Mouse (Mus musculus) megakaryocyte, embryonic 14.5 days (primary cell): Measurements from ENCODE around the gene Bace1. TPM values are rescaled to one million over a fixed set of nuclear protein-coding genes. Genes with fewer than 3 reads are reported as not detected.

Experiments used
- H3K27me3 ChIP-seq: replicated peaks from 2 replicates; pipeline ENCODE3; 2012; ENCODE audit warnings: inconsistent platforms
- H3K36me3 ChIP-seq: replicated peaks from 2 replicates; pipeline ENCODE3; 2012; ENCODE audit warnings: low read length, inconsistent platforms, mixed read lengths
- H3K4me1 ChIP-seq: 2 replicates; pipeline ENCODE4 v1.6.1; 2012; ENCODE audit warnings: inconsistent platforms
- H3K4me3 ChIP-seq: replicated peaks from 2 replicates; pipeline ENCODE3; 2012; ENCODE audit warnings: moderate library complexity, mild to moderate bottlenecking, inconsistent platforms
- H3K9me3 ChIP-seq: 2 replicates; pipeline ENCODE4 v1.6.1; 2012; ENCODE audit warnings: inconsistent platforms
- FLI1 ChIP-seq: IDR thresholded peaks from 2 replicates; pipeline ENCODE4 v1.6.1; 2012; ENCODE audit warnings: low read length, inconsistent platforms, mixed read lengths
- GATA1 ChIP-seq: IDR thresholded peaks from 3 replicates; pipeline ENCODE4 v1.6.1; 2012; ENCODE audit warnings: mixed read lengths, low read length, inconsistent platforms, borderline replicate concordance
- polyA plus RNA-seq: library from polyadenylated mRNA; stranded (reverse); fragments of >175 nt; gene quantifications from 2 replicates; pipeline ENCODE4 v1.2.3, GENCODE M21; 2012; ENCODE audit warnings: low replicate concordance; ENCODE audit not compliant: insufficient read depth

Gene Bace1
- polyA plus RNA-seq, result 0.37 and 1.5 TPM in 2 replicates

DNA sequence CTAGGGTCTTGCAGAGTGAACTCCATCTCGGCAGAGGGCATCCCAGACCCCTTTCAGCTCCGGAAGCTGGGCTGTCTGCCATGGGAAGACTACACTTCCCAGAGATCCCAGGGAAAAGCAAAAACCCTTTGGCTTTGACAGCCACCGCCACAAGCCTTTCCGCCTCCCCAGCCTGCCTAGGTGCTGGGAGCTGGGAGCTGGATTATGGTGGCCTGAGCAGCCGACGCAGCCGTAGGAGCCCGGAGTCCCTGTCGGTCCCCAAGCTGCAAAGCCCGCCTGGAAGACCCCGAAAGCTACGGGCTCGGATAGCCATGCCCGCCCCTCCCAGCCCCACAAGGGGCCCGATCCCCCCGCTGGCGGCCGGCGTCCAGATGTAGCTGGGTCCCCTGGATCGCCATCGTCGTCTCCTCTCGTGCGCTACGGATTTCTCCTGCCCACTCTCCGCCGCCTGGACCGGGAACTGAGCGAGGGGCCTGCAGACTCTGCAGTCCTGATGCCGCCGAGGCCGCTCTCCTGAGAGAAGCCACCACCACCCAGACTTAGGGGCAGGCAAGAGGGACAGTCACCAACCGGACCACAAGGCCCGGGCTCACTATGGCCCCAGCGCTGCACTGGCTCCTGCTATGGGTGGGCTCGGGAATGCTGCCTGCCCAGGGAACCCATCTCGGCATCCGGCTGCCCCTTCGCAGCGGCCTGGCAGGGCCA, at the start of gene Bace1:
Bace1 (plus strand) TSS at position 147 of the 705 bp plus-strand sequence.
- Histone ChIP-seq H3K4me3 (peak within 1 kb of the TSS; percentile 88), H3K27me3 (peaks cover 82% of the 10 kb centered on the region), H3K9me3 (peaks cover 1% of the 10 kb centered on the region), H3K36me3 (no peaks in the 10 kb centered on the region), H3K4me1 (peaks cover 16% of the 10 kb centered on the region; the same call in 1 of the 2 replicates)
- TF ChIP-seq FLI1 (no peak), GATA1 (no peak)

DNA sequence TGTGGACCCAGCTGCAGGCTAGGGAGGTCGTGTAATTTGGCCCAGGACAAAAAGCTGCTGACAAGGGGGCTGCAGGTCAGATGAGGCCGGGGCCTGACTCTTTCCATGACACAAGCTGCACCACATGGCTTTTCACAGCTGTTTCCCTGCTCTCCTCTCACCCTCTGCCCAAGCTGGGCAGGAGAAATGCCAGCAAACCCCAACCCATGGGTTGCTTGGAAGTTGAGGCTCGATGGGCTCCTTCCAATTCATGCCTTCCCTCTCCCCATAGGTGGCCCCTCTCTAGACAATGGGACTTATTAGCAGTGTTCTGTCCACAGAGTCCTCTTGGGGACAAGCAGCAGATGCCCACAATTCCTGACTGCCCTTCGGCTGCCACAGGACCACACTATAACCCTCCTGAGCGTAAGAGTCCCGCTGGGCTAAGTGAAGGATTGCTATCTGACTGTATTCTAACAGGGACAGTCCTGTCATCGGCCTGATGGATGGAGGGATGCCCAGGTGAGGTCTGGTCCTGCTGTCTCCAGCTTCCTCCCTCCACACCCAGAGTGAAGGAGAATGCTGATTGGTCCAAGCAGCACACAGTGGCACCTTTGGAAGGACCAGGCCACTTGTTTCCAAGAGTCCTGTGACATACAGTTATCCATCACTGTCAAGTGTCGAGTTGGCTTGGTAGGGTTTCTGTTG, 46.8 kb upstream of the Bace1 start:
- peaks cover 91% of the 10 kb centered on the region for H3K27me3 ChIP-seq
- H3K4me1 ChIP-seq, result no peaks in the 10 kb centered on the region
- no peaks in the 10 kb centered on the region for H3K9me3 ChIP-seq
- TF ChIP-seq GATA1 (no peak), FLI1 (no peak)
- H3K36me3 ChIP-seq, result no peaks in the 10 kb centered on the region
- H3K4me3 ChIP-seq, result no peak overlapping the region

DNA sequence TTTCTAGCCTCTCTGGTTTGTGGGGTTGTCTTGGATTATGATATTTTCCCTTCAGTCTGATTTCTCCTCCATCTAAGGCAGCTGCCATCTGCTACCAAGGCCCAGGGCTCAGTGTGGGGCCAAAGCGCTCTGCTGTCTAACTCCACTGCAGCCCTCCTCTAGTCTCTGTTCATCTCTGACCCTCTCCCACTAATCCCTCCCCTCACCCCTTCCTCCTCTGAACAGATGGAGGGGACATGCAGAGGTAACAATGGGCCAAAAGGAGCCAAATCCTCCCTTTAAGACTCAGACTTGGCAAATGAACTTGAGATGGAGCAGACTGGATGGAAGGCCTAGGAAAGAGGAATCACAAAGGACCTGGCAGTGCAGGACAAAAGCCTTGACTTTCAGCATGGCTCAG, 46.1 kb upstream of the Bace1 start:
- Histone ChIP-seq H3K4me1 (no peaks in the 10 kb centered on the region), H3K27me3 (peaks cover 89% of the 10 kb centered on the region), H3K4me3 (no peak overlapping the region), H3K36me3 (no peaks in the 10 kb centered on the region), H3K9me3 (no peaks in the 10 kb centered on the region)
- no peak for TF ChIP-seq FLI1
- no peak for TF ChIP-seq GATA1

DNA sequence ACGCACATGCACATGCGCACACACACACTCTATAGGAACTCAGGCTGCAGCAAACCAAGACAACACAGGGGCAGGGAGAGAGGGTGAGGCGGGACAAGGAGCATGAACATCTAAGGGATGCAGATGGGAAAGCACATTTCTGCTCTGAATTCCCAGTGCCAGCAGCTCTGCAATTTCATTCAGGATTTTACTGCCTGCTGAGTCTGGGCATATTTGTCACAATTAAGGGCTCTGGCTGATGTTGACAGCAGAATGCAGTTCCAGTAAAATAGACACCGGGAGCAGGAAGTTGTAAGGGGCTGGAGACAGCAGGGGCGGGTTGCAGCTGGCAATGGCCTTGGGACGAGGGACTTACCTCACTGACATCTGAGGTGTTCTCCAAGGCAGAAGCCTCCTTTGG, 44.7 kb upstream of the Bace1 start:
- Histone ChIP-seq H3K4me1 (no peaks in the 10 kb centered on the region), H3K9me3 (no peaks in the 10 kb centered on the region), H3K4me3 (no peak overlapping the region), H3K36me3 (no peaks in the 10 kb centered on the region), H3K27me3 (peaks cover 92% of the 10 kb centered on the region)
- TF ChIP-seq FLI1, result no peak
- TF ChIP-seq GATA1, result no peak

DNA sequence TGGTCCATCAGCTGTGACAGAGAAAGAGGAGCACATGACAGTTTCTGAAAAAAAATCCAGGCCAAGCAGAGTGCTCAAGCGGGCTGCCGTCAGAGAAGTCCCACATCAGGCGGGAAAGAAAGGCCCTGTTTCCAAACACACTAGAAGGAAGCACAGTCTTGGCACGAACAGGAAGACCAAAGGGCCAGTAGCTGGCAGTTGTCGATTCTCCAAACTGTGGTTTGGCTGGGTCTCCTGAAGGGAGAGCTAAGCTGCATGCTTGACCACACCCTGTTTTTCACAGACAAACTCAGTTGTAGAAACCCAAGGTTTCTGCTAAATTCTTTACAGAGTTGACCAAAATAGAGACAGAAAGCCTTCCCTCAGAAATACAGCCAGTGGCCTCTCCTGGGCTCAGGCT, 42.7 kb upstream of the Bace1 start:
- no peaks in the 10 kb centered on the region for H3K36me3 ChIP-seq
- H3K9me3 ChIP-seq, result 0 out of 2 replicates have a peak, but pooled peaks cover under 1% of the 10 kb centered on the region
- H3K4me1 ChIP-seq, result no peaks in the 10 kb centered on the region
- peaks cover 93% of the 10 kb centered on the region for H3K27me3 ChIP-seq
- H3K4me3 ChIP-seq, result no peak overlapping the region
- TF ChIP-seq FLI1 (no peak), GATA1 (no peak)

DNA sequence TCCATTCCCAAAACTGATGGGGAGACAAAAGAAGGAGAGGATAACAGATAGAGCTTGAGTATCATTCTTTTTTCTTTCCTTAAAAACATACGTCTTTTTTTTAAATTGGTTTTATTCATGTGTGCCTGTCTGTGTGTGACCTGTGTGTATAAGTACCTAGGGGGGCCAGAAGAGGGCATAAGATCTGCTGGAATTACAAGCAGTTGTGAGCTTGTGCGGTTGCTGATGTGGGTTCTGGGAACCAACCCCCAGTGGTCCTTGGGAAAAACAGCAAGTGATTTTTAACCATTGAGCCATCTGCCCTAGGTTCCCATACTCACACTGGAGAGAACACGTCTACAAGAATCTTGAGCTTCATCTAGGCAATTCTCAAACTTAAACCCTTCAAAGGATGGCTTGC, 41.1 kb upstream of the Bace1 start:
- no peak overlapping the region for H3K4me3 ChIP-seq
- peaks cover 94% of the 10 kb centered on the region for H3K27me3 ChIP-seq
- no peak for TF ChIP-seq GATA1
- no peaks in the 10 kb centered on the region for H3K36me3 ChIP-seq
- no peaks in the 10 kb centered on the region for H3K4me1 ChIP-seq
- H3K9me3 ChIP-seq, result peaks cover 15% of the 10 kb centered on the region

DNA sequence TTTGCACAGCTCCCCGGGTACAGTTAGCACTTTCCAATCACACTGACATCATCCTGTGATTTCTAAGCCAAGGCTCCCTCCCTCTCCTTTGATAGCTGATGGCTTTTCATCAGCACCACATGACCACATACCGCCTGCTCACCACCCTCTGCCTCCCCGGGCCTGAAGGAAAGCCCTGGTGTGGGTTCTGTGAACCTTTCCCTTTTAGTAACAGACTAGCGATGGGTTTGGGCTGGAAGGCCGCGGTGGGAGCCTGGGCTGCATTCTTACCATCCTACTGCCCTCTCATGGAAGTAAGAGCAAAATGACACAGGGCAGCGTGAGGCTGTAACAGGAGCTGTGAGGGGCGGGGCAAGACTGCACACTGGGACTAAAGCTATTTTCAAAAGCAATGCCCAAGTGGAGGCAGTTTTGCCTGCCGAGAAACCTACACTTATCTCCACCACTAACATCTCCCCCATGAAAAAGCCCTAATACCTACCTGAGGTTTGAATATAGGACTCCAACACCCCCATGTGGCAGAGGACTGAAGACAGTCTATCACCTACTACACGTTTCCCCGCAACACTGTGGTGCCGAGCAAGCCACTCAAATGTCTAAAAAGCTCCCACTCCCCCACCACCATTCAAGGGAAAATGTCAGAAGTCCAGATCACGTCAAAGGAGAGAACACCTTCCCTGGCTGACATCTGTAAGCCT, 39.8 kb upstream of the Bace1 start:
- Histone ChIP-seq H3K4me3 (no peak overlapping the region), H3K36me3 (no peaks in the 10 kb centered on the region), H3K9me3 (peaks cover 20% of the 10 kb centered on the region), H3K27me3 (peaks cover 94% of the 10 kb centered on the region), H3K4me1 (no peaks in the 10 kb centered on the region)
- TF ChIP-seq GATA1 (no peak), FLI1 (no peak)

DNA sequence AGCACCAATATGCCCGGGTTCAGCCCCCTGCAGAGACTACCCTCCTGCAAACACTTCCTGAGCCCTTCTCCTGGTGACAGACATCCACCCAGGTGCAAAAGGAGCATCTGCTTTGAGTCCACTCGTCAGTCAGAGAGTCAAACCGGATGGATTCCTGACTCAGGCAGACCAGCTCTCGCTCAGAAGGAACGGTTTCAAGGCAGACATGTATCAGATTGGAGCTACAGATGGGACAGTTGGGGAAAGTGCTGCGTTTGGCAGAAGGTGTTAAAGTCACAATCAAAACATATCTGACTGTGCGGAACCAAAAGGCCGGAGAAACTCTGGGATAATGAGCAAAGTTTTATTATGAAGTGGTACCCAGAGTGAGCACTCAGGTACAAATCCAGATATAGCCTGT, 39.0 kb upstream of the Bace1 start:
- no peaks in the 10 kb centered on the region for H3K4me1 ChIP-seq

DNA sequence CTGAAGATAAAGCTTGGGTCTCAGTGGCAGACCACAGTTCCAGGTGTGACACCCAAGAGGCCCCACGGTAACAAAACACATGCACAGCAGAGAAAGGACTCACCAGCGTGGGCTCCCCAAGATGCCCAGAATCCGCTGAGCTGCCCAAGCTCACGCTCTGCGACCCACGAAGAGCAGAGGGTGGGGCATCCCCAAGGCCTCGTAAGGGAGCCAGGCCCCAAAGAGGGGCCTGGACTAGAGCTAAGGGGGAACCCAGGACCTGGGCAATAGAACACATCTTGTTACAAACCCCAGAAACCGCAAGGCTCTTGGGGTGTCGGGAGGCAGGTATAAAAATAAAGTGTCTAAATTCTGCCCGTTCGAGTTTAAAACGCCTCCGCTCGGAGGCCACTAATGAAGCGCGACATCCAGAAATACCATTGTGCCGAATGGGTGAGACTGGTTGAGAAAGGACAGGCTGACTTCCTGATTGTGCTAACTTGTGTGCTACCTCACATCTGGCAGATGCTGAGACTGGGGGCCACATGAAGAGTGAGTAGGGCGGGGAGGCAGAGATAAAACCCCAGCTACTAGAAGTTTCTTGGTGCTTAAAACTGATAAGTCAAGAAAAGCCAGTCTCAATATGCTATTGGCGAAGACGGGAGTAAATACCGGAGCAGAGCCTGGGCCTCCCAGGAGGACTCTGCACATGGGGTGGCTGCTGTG, 35.2 kb upstream of the Bace1 start:
- no peaks in the 10 kb centered on the region for H3K4me1 ChIP-seq
- no peak overlapping the region for H3K4me3 ChIP-seq
- peaks cover 99% of the 10 kb centered on the region for H3K27me3 ChIP-seq
- no peak for TF ChIP-seq FLI1
- TF ChIP-seq GATA1, result no peak
- peaks cover 29% of the 10 kb centered on the region for H3K9me3 ChIP-seq
- no peaks in the 10 kb centered on the region for H3K36me3 ChIP-seq

More for the DNA sequence above, 39.0 kb upstream of the Bace1 start:
- Histone ChIP-seq H3K9me3 (peaks cover 28% of the 10 kb centered on the region), H3K4me3 (no peak overlapping the region), H3K36me3 (no peaks in the 10 kb centered on the region), H3K27me3 (peaks cover 94% of the 10 kb centered on the region)
- TF ChIP-seq GATA1, result no peak
- TF ChIP-seq FLI1, result no peak
